Mouse (Mus musculus) forebrain, embryonic 12.5 days (tissue): Measurements from ENCODE around the gene Mib2. TPM values are rescaled to one million over a fixed set of nuclear protein-coding genes. Genes with fewer than 3 reads are reported as not detected.
A peak's percentile ranks its signal among the peaks of the same experiment; 100 is the strongest.
"Not testable (repeated sequence)": the region's sequence is repeated elsewhere in the genome, so short reads cannot be mapped to it uniquely, and the experiment has no call there.

Experiments used
- ATAC-seq: fragments of 200-750 bp; cut with Nextera tagmentation; 2 replicates; pipeline ENCODE4 v1.8.0; 2017; ENCODE audit warnings: moderate TSS enrichment; ENCODE audit not compliant: low FRiP score
- H3K27ac ChIP-seq: fragments of 300-500 bp; sonication (generic); 2 replicates; pipeline ENCODE4 v1.5.1; 2016; ENCODE audit warnings: mild to moderate bottlenecking
- H3K27me3 ChIP-seq: fragments of 300-500 bp; sonication (generic); 2 replicates; pipeline ENCODE4 v1.6.1; 2016; ENCODE audit warnings: mild to moderate bottlenecking
- H3K36me3 ChIP-seq: fragments of 300-500 bp; sonication (generic); replicated peaks from 2 replicates; pipeline ENCODE4 v1.6.1; 2016; ENCODE audit warnings: mild to moderate bottlenecking
- H3K4me1 ChIP-seq: fragments of 300-500 bp; sonication (generic); 2 replicates; pipeline ENCODE4 v1.6.1; 2016
- H3K4me2 ChIP-seq: fragments of 300-500 bp; sonication (generic); 2 replicates; pipeline ENCODE4 v1.6.1; 2016; ENCODE audit warnings: mild to moderate bottlenecking, moderate library complexity
- H3K4me3 ChIP-seq: fragments of 300-500 bp; sonication (generic); replicated peaks from 2 replicates; pipeline ENCODE4 v1.5.1; 2016; ENCODE audit warnings: mild to moderate bottlenecking
- H3K9ac ChIP-seq: fragments of 300-500 bp; sonication (generic); 2 replicates; pipeline ENCODE4 v1.6.1; 2016; ENCODE audit warnings: mild to moderate bottlenecking
- H3K9me3 ChIP-seq: fragments of 300-500 bp; sonication (generic); 2 replicates; pipeline ENCODE4 v1.6.1; 2016
- WGBS: fragments of 180-500 bp; shearing (Covaris S2); methylation state at CpG from one replicate; pipeline ENCODE4 v1.1.7; 2016; 5-methylcytosine and 5-hydroxymethylcytosine counted together
- polyA plus RNA-seq: library from polyadenylated mRNA; unstranded; fragments of >200 nt; fragmentation: Nextera tagmentation; extraction: Ambion mirVana; gene quantifications from 2 replicates; pipeline ENCODE4 v1.2.1, GENCODE M21; 2016

Gene Mib2
- polyA plus RNA-seq, 1 experiment from 2014 or later: 30.7 TPM

- peak overlapping the region; percentile 79 for H3K4me3 ChIP-seq
- WGBS: 1% methylated on average over 91 of the region's 92 CpGs
- peak overlapping the region; percentile 71; the same call in 1 of the 2 replicates for H3K27ac ChIP-seq
- 0 out of 2 replicates have a peak, but pooled peaks cover 3% of the 10 kb centered on the region for H3K9me3 ChIP-seq
- H3K27me3 ChIP-seq: peaks cover 50% of the 10 kb centered on the region
- H3K4me2 ChIP-seq: peak overlapping the region; percentile 88
- peak overlapping the region; percentile 71 for H3K9ac ChIP-seq
- ATAC-seq: peak; percentile 75
- peaks cover 23% of the 10 kb centered on the region; the same call in 1 of the 2 replicates for H3K4me1 ChIP-seq
- no peaks in the 10 kb centered on the region for H3K36me3 ChIP-seq
Observed at GRCm38 (mm10) chr4:155694482-155695401, 25.7 kb upstream of the Mib2 start.

GRCm38 (mm10) chr4:155694111-155694481 lies 25.1 kb upstream of the Mib2 start, which contains the start of gene Fndc10:
Fndc10 (plus strand) TSS chr4:155694342.
- peak; percentile 81 for ATAC-seq
- peaks cover 23% of the 10 kb centered on the region; the same call in 1 of the 2 replicates for H3K4me1 ChIP-seq
- H3K27me3 ChIP-seq: peaks cover 50% of the 10 kb centered on the region
- peak within 1 kb of the TSS; percentile 71; the same call in 1 of the 2 replicates for H3K27ac ChIP-seq
- peak within 1 kb of the TSS; percentile 79 for H3K4me3 ChIP-seq
- peak within 1 kb of the TSS; percentile 71 for H3K9ac ChIP-seq
- under 1% methylated on average over 34 of the region's 47 CpGs for WGBS
- no peaks in the 10 kb centered on the region for H3K36me3 ChIP-seq
- H3K4me2 ChIP-seq: peak within 1 kb of the TSS; percentile 88
- H3K9me3 ChIP-seq: 0 out of 2 replicates have a peak, but pooled peaks cover 3% of the 10 kb centered on the region

- no peak for ATAC-seq
- Histone ChIP-seq H3K9me3 (0 out of 2 replicates have a peak, but pooled peaks cover 3% of the 10 kb centered on the region), H3K36me3 (no peaks in the 10 kb centered on the region), H3K27ac (no peak overlapping the region), H3K9ac (no peak overlapping the region), H3K4me3 (no peak overlapping the region), H3K27me3 (peaks cover 47% of the 10 kb centered on the region), H3K4me1 (peaks cover 23% of the 10 kb centered on the region; the same call in 1 of the 2 replicates), H3K4me2 (no peak overlapping the region)
- WGBS: 97% methylated on average over 3 of the region's 3 CpGs
Observed at GRCm38 (mm10) chr4:155692421-155692820, 23.4 kb upstream of the Mib2 start.

GRCm38 (mm10) chr4:155690571-155691375 lies 21.8 kb upstream of the Mib2 start:
- H3K9me3 ChIP-seq: 0 out of 2 replicates have a peak, but pooled peaks cover 3% of the 10 kb centered on the region
- peaks cover 36% of the 10 kb centered on the region for H3K27me3 ChIP-seq
- WGBS: 89% methylated on average over 12 of the region's 12 CpGs
- ATAC-seq: no peak
- no peak overlapping the region for H3K4me2 ChIP-seq
- no peak overlapping the region for H3K4me3 ChIP-seq
- no peak overlapping the region for H3K27ac ChIP-seq
- H3K9ac ChIP-seq: no peak overlapping the region
- H3K4me1 ChIP-seq: peaks cover 15% of the 10 kb centered on the region; the same call in 1 of the 2 replicates
- no peaks in the 10 kb centered on the region for H3K36me3 ChIP-seq

- not testable (repeated sequence) for H3K9me3 ChIP-seq, H3K36me3 ChIP-seq, H3K4me1 ChIP-seq, ATAC-seq, H3K9ac ChIP-seq, H3K27ac ChIP-seq, H3K4me2 ChIP-seq, H3K4me3 ChIP-seq
- 85% methylated on average over 4 of the region's 4 CpGs for WGBS
- 0 out of 2 replicates have a peak, but pooled peaks cover 11% of the 10 kb centered on the region for H3K27me3 ChIP-seq
Observed at GRCm38 (mm10) chr4:155687764-155688163, 18.8 kb upstream of the Mib2 start.

- not testable (repeated sequence) for H3K27ac ChIP-seq, H3K4me3 ChIP-seq, H3K9ac ChIP-seq, H3K9me3 ChIP-seq, ATAC-seq, H3K27me3 ChIP-seq, H3K4me1 ChIP-seq, H3K4me2 ChIP-seq, H3K36me3 ChIP-seq
- 92% methylated on average over 16 of the region's 19 CpGs for WGBS
Observed at GRCm38 (mm10) chr4:155683670-155684277, 14.8 kb upstream of the Mib2 start.

GRCm38 (mm10) chr4:155675991-155676390 lies 7.0 kb upstream of the Mib2 start:
- no peak overlapping the region for H3K4me3 ChIP-seq
- H3K27me3 ChIP-seq: 0 out of 2 replicates have a peak, but pooled peaks cover 2% of the 10 kb centered on the region
- no peaks in the 10 kb centered on the region for H3K4me1 ChIP-seq
- H3K27ac ChIP-seq: no peak overlapping the region
- no peak overlapping the region for H3K9ac ChIP-seq
- no peaks in the 10 kb centered on the region for H3K36me3 ChIP-seq
- WGBS: 88% methylated on average over 2 of the region's 2 CpGs
- H3K9me3 ChIP-seq: no peaks in the 10 kb centered on the region
- ATAC-seq: no peak
- no peak overlapping the region for H3K4me2 ChIP-seq

- no peak overlapping the region for H3K4me3 ChIP-seq
- H3K4me2 ChIP-seq: no peak overlapping the region
- no peaks in the 10 kb centered on the region for H3K36me3 ChIP-seq
- H3K4me1 ChIP-seq: peaks cover 10% of the 10 kb centered on the region
- no peak overlapping the region for H3K9ac ChIP-seq
- H3K27me3 ChIP-seq: 0 out of 2 replicates have a peak, but pooled peaks cover 2% of the 10 kb centered on the region
- 36% methylated on average over 2 of the region's 2 CpGs for WGBS
- H3K9me3 ChIP-seq: no peaks in the 10 kb centered on the region
- no peak for ATAC-seq
- no peak overlapping the region for H3K27ac ChIP-seq
Observed at GRCm38 (mm10) chr4:155672082-155672481, 3.1 kb upstream of the Mib2 start.

- not testable (repeated sequence) for ATAC-seq
- H3K4me3 ChIP-seq: peak overlapping the region; percentile 87; the same call in 1 of the 2 replicates
- WGBS: 65% methylated on average over 4 of the region's 4 CpGs
Observed at GRCm38 (mm10) chr4:155670236-155670635, 1.2 kb upstream of the Mib2 start.

GRCm38 (mm10) chr4:155669598-155670075 lies 639 bp upstream of the Mib2 start:
- Histone ChIP-seq H3K4me1 (peaks cover 10% of the 10 kb centered on the region), H3K9me3 (no peaks in the 10 kb centered on the region), H3K4me3 (peak overlapping the region; percentile 87), H3K4me2 (peak overlapping the region; percentile 94), H3K36me3 (no peaks in the 10 kb centered on the region), H3K27ac (no peak overlapping the region), H3K9ac (peak overlapping the region; percentile 86; the same call in 1 of the 2 replicates), H3K27me3 (0 out of 2 replicates have a peak, but pooled peaks cover 2% of the 10 kb centered on the region)
- ATAC-seq: peak; percentile 59
- 1% methylated on average over 8 of the region's 8 CpGs for WGBS

More at GRCm38 (mm10) chr4:155670236-155670635, 1.2 kb upstream of the Mib2 start:
- not testable (repeated sequence) for H3K27me3 ChIP-seq, H3K36me3 ChIP-seq, H3K9ac ChIP-seq, H3K9me3 ChIP-seq, H3K27ac ChIP-seq
- H3K4me2 ChIP-seq: 0 out of 2 replicates have a peak overlapping the region, but pooled peaks have one; percentile 94
- peaks cover 10% of the 10 kb centered on the region for H3K4me1 ChIP-seq

GRCm38 (mm10) chr4:155666903-155667302 lies 2.1 kb downstream of the Mib2 start:
- Histone ChIP-seq H3K4me3 (no peak overlapping the region), H3K9me3 (no peaks in the 10 kb centered on the region), H3K4me1 (peaks cover 10% of the 10 kb centered on the region), H3K36me3 (no peaks in the 10 kb centered on the region), H3K9ac (no peak overlapping the region), H3K27me3 (0 out of 2 replicates have a peak, but pooled peaks cover 1% of the 10 kb centered on the region), H3K27ac (no peak overlapping the region), H3K4me2 (no peak overlapping the region)
- ATAC-seq: no peak
